Mouse (Mus musculus): ENCODE results near the gene Grm1. TPM values are rescaled to one million over a fixed set of nuclear protein-coding genes. Genes with fewer than 3 reads are reported as not detected.

The Grm1 gene
- total RNA-seq (2014; rRNA removed): 27.4 and 30.1 TPM in 2 replicates
- 14.8 and 16.5 TPM in 2 replicates for polyA plus RNA-seq (2015; fragmentation: Nextera tagmentation; extraction: Ambion mirVana)

GRCm38 (mm10) chr10:11081611-11082398 is at the start of gene Grm1:
TSS of gene Grm1 (minus strand) at chr10:11082356.
- H3K9ac ChIP-seq (replicated peaks; ENCODE audit: low read length, poor library complexity, severe bottlenecking): peak within 1 kb of the TSS; percentile 48
- no peak within 1 kb of the TSS for H3K27ac ChIP-seq (ENCODE audit: low read depth, low read length)
- DNase-seq (ENCODE audit: low spot score) (peak; percentile 75), ATAC-seq (ENCODE audit: low FRiP score) (peak; percentile 89)
- peak within 1 kb of the TSS; percentile 57 for H3K4me3 ChIP-seq (ENCODE audit: low read depth, low read length)
- WGBS: 2% methylated on average over 26 of the region's 32 CpGs
- no peaks in the 10 kb centered on the region for H3K36me3 ChIP-seq (ENCODE audit: insufficient read depth, low read length)
- no peaks in the 10 kb centered on the region for H3K9me3 ChIP-seq (ENCODE audit: low read length)
- peak within 1 kb of the TSS; percentile 67 for H3K4me2 ChIP-seq (ENCODE audit: low read depth, low read length, poor library complexity, severe bottlenecking)
- TF ChIP-seq CTCF (IDR thresholded peaks at IDR 0.05): peak; percentile 71
- H3K4me1 ChIP-seq (ENCODE audit: insufficient read depth, low read length): peaks cover 5% of the 10 kb centered on the region; the same call in 1 of the 2 replicates
- H3K27me3 ChIP-seq (ENCODE audit: insufficient read depth, low read length): no peaks in the 10 kb centered on the region

- ATAC-seq (ENCODE audit: low FRiP score): no peak
- Histone ChIP-seq H3K4me3 (ENCODE audit: low read depth, low read length) (no peak overlapping the region), H3K27ac (ENCODE audit: low read depth, low read length) (no peak overlapping the region), H3K9ac (replicated peaks; ENCODE audit: low read length, poor library complexity, severe bottlenecking) (no peak overlapping the region), H3K9me3 (ENCODE audit: low read length) (no peaks in the 10 kb centered on the region), H3K36me3 (ENCODE audit: insufficient read depth, low read length) (no peaks in the 10 kb centered on the region), H3K4me1 (ENCODE audit: insufficient read depth, low read length) (no peaks in the 10 kb centered on the region), H3K27me3 (ENCODE audit: insufficient read depth, low read length) (no peaks in the 10 kb centered on the region), H3K4me2 (ENCODE audit: low read depth, low read length, poor library complexity, severe bottlenecking) (no peak overlapping the region)
- no peak for TF ChIP-seq CTCF (IDR thresholded peaks at IDR 0.05)
- no peak for DNase-seq (ENCODE audit: low spot score)
- 97% methylated on average over 2 of the region's 2 CpGs for WGBS
Measured at GRCm38 (mm10) chr10:11121781-11122180, 39.6 kb upstream of the Grm1 start.

GRCm38 (mm10) chr10:11098475-11099044 is 16.4 kb upstream of the Grm1 start:
- Histone ChIP-seq H3K4me2 (ENCODE audit: low read depth, low read length, poor library complexity, severe bottlenecking) (no peak overlapping the region), H3K27me3 (ENCODE audit: insufficient read depth, low read length) (no peaks in the 10 kb centered on the region), H3K4me3 (ENCODE audit: low read depth, low read length) (no peak overlapping the region), H3K9me3 (ENCODE audit: low read length) (no peaks in the 10 kb centered on the region), H3K27ac (ENCODE audit: low read depth, low read length) (no peak overlapping the region), H3K4me1 (ENCODE audit: insufficient read depth, low read length) (no peaks in the 10 kb centered on the region), H3K9ac (replicated peaks; ENCODE audit: low read length, poor library complexity, severe bottlenecking) (no peak overlapping the region), H3K36me3 (ENCODE audit: insufficient read depth, low read length) (no peaks in the 10 kb centered on the region)
- ATAC-seq (ENCODE audit: low FRiP score) (no peak), DNase-seq (ENCODE audit: low spot score) (peak; percentile 22)
- WGBS: 91% methylated on average over 4 of the region's 4 CpGs
- TF ChIP-seq CTCF (IDR thresholded peaks at IDR 0.05): no peak

- Histone ChIP-seq H3K4me2 (ENCODE audit: low read depth, low read length, poor library complexity, severe bottlenecking) (no peak overlapping the region), H3K9ac (replicated peaks; ENCODE audit: low read length, poor library complexity, severe bottlenecking) (no peak overlapping the region), H3K27me3 (ENCODE audit: insufficient read depth, low read length) (no peaks in the 10 kb centered on the region), H3K4me1 (ENCODE audit: insufficient read depth, low read length) (0 out of 2 replicates have a peak, but pooled peaks cover 2% of the 10 kb centered on the region), H3K36me3 (ENCODE audit: insufficient read depth, low read length) (no peaks in the 10 kb centered on the region), H3K27ac (ENCODE audit: low read depth, low read length) (no peak overlapping the region), H3K4me3 (ENCODE audit: low read depth, low read length) (no peak overlapping the region), H3K9me3 (ENCODE audit: low read length) (no peaks in the 10 kb centered on the region)
- TF ChIP-seq CTCF (IDR thresholded peaks at IDR 0.05): peak; percentile 53
- DNase-seq (ENCODE audit: low spot score) (peak; percentile 11), ATAC-seq (ENCODE audit: low FRiP score) (no peak)
- WGBS: 66% methylated on average over 3 of the region's 3 CpGs
Measured at GRCm38 (mm10) chr10:11086348-11086747, 4.2 kb upstream of the Grm1 start.

GRCm38 (mm10) chr10:11080725-11081610 is 1.2 kb downstream of the Grm1 start:
- 0 out of 2 replicates have a peak, but pooled peaks have one; percentile 11 for ATAC-seq (ENCODE audit: low FRiP score)
- H3K9me3 ChIP-seq (ENCODE audit: low read length): no peaks in the 10 kb centered on the region
- H3K4me1 ChIP-seq (ENCODE audit: insufficient read depth, low read length): peaks cover 5% of the 10 kb centered on the region; the same call in 1 of the 2 replicates
- peak; percentile 12 for DNase-seq (ENCODE audit: low spot score)
- peak overlapping the region; percentile 55 for H3K9ac ChIP-seq (replicated peaks; ENCODE audit: low read length, poor library complexity, severe bottlenecking)
- no peaks in the 10 kb centered on the region for H3K36me3 ChIP-seq (ENCODE audit: insufficient read depth, low read length)
- no peak for TF ChIP-seq CTCF (IDR thresholded peaks at IDR 0.05)
- 7% methylated on average over 25 of the region's 25 CpGs for WGBS
- H3K4me3 ChIP-seq (ENCODE audit: low read depth, low read length): peak overlapping the region; percentile 57
- H3K27me3 ChIP-seq (ENCODE audit: insufficient read depth, low read length): no peaks in the 10 kb centered on the region
- H3K4me2 ChIP-seq (ENCODE audit: low read depth, low read length, poor library complexity, severe bottlenecking): peak overlapping the region; percentile 67
- no peak overlapping the region for H3K27ac ChIP-seq (ENCODE audit: low read depth, low read length)
